Mouse (Mus musculus) ovary, adult 18-20 months (tissue): Measurements from ENCODE around the gene Fbxl13.

Experiments
- DNase-seq: peaks from one replicate; pipeline ENCODE4 v3.0.0; 2022; ENCODE audit warnings: low spot score, mixed read lengths

Gene Fbxl13

GRCm38 (mm10) chr5:21645439-21646132 lies at the start of gene Fbxl13, which contains the start of gene Armc10:
TSS of gene Fbxl13 (minus strand) at chr5:21645634.
TSS of gene Armc10 (plus strand) at chr5:21645813.
- peak; percentile 87 for DNase-seq

DNA sequence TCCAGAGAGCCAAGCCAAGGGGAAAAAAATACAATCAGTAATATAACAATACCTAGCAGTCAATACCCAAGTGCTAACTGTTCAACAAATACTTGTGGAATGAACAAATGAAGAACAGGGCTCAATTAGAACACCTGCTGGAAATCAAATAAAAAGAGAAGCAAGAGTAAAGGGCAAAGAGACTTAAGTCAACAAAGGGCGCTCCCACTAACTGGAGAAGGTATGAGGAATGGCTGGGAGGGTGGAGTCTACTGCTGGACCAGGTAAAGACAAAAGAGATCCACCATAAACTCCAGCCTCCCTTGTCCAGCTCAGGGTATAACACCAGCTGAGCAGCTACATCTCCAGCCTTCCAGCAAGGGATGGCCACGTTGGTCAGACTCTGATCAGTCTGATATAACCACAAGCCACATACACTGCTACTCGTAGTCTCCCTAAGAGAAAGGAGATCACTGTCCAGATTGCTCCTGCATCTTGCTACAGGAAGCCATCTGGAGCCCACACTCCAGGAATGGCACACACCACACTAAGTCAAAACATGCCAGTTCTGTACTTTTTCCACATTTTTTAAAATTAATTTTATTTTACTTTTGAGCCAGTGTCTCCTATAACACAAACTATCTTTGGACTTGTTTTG lies 49.5 kb upstream of the Fbxl13 start:
- no peak for DNase-seq

DNA sequence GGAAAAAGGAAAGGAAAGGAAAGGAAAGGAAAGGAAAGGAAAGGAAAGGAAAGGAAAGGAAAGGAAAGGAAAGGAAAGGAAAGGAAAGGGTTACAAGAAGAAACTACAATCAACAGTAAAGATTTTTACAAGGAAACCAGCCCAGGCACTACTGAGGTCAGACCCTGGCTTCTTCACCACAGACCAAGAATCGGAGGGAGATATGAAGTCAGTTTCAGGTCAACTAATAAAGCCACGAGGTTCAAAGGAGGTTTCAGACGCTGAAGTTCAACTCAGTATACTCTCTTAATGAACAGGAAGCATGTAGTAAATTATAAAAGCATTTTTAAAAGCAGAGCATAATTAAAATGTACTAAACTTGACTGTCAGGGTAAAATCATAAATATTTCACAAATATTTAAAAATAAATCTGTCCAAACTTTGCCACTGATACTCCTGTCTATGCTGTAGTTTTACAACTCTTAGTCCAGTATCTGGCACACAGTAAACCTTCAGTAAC lies 48.0 kb upstream of the Fbxl13 start:
- DNase-seq = no peak

DNA sequence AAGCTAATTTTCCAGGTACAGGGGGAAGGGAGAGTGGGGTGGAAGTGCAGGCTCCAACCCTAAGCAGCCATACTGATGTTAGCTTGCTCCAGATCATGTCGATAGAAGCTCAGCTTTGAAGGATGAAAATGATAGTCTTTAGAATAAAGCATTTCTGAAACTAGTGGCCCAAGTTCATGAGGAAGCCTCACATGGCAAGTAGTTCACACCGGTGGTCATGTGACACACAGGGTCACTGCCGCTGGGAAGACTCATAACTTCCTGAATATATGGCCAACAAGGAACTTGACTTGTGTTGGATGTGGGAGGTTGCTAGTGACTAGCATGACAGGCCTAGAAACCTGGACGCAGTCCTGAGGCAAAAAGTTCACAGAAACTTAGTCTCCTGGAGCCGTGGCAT lies 46.8 kb upstream of the Fbxl13 start:
- no peak for DNase-seq

DNA sequence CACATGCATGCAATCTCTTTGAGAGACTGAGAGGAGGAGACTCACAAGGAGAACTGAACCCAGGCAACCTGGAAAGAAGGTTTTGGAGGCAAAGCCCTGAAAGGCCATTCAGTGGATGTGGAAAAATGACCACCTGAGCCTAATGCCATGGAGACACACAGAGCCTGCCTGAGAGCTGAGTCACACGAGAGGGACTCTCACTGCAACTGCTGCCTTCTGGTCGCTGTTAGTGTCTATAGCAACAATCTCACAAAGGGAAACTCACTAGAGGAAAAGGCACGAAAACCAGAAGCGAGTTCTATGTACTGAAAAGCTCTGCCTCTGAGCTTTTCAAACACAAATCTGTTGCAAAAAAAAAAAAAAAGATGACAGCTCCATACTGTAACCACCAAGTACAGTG lies 41.6 kb upstream of the Fbxl13 start:
- no peak for DNase-seq

DNA sequence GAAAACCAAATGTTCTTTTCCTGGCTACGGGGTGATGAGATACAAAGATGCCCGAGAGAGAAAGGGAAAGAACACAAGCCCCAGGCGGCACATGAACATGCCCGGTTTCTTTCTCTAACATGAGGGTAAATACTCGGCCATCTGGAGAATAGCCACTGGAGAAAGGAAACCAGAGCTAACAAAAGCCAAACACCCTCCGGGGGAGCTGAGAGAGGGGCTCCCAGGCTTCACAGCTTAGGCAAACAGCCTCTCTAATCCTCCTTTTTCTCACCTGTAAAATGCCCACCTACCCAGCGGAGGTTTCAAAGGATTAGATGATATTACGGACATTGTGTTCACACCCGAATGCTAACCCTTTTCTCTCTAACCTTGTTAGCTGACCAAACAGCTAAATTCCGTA lies 39.6 kb upstream of the Fbxl13 start:
- DNase-seq = no peak

GRCm38 (mm10) chr5:21683811-21684210 lies 38.4 kb upstream of the Fbxl13 start:
- no peak for DNase-seq

DNA sequence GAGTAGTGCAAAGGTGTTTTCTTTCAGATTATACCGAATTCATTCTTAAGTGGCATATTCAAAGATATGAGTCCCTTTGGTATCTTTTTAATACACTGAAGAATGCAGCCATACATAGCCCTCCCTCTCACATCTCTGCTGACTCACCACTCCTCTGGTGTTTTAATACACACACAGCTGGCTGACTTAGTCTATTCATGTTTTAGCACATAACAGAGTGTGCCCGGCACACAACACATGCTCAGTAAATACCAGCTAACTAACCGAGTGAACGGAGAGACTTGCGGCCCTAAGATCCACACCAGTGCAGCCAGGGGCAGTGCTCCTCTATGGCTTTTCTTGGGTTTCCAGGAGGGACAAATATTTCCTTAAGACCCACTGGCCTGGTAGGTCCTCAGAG lies 35.5 kb upstream of the Fbxl13 start:
- no peak for DNase-seq

GRCm38 (mm10) chr5:21680029-21680428 lies 34.6 kb upstream of the Fbxl13 start:
- DNase-seq = no peak

- no peak for DNase-seq
Measured at GRCm38 (mm10) chr5:21678363-21678762, 32.9 kb upstream of the Fbxl13 start.

- DNase-seq = no peak
Measured at GRCm38 (mm10) chr5:21677939-21678338, 32.5 kb upstream of the Fbxl13 start.

GRCm38 (mm10) chr5:21675494-21675893 lies 30.1 kb upstream of the Fbxl13 start:
- DNase-seq = no peak

- no peak for DNase-seq
Measured at GRCm38 (mm10) chr5:21675019-21675418, 29.6 kb upstream of the Fbxl13 start.

DNA sequence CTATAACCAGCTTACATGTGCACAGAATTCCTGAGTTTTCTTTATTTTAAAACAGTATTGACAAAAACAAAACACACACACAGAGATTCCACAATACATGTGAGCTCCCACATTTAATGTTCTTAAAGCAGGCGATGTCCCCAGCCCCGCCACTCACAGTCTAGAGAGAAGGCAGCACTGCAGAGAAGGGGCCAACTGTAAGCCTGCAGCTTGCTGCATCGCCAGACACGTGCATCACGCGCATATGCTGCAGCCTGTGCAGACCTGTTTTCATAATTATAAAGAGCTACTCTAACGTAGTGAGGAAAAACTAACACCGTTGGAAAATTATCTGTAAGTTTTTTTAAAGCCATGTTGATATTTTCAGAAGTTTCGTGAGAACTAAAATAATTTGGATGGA lies 28.3 kb upstream of the Fbxl13 start:
- DNase-seq = no peak

GRCm38 (mm10) chr5:21672812-21673635 lies 27.6 kb upstream of the Fbxl13 start:
- DNase-seq = peak; percentile 12

- DNase-seq = no peak
Measured at GRCm38 (mm10) chr5:21669307-21669706, 23.9 kb upstream of the Fbxl13 start.

GRCm38 (mm10) chr5:21667191-21668137 lies 22.0 kb upstream of the Fbxl13 start:
- DNase-seq = no peak

DNA sequence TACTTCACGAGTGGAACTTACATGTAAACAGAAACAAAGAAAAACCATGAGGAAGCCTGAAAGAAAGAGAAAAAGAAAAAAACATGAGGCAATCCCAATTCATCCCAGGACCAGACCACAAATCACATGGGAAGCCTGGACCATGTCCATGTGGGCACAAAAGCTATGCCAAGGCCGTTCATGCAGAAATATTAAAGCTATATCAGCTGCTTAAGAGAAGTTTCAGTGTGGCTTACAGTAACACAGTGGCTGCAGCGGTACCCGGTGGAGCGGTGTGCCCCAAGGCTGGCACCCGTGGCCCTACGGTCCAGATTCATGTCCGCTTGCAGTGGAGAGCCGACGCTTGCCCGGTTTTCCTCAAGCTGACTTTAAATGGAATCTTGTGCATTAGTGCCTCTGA lies 17.6 kb upstream of the Fbxl13 start:
- DNase-seq = peak; percentile 23

DNA sequence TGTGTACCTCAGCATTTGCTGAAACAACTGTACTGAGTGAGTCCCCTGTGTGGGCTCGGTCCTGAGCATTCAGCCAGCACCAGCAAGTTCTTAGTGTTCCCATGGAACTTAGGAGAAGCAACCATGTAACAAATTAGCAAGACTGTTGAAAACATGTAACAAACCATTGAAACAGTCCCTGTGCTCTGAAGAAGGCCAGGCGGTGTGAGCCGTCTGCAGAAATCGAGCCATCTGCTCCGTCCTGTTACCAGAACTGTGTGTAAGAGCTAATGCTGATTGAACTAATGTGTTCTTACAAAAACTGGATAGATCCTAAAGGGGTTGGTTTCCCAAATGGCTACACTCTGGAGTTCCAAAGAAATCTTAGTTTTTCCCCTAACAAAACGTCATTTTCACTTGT lies 15.4 kb upstream of the Fbxl13 start:
- no peak for DNase-seq

DNA sequence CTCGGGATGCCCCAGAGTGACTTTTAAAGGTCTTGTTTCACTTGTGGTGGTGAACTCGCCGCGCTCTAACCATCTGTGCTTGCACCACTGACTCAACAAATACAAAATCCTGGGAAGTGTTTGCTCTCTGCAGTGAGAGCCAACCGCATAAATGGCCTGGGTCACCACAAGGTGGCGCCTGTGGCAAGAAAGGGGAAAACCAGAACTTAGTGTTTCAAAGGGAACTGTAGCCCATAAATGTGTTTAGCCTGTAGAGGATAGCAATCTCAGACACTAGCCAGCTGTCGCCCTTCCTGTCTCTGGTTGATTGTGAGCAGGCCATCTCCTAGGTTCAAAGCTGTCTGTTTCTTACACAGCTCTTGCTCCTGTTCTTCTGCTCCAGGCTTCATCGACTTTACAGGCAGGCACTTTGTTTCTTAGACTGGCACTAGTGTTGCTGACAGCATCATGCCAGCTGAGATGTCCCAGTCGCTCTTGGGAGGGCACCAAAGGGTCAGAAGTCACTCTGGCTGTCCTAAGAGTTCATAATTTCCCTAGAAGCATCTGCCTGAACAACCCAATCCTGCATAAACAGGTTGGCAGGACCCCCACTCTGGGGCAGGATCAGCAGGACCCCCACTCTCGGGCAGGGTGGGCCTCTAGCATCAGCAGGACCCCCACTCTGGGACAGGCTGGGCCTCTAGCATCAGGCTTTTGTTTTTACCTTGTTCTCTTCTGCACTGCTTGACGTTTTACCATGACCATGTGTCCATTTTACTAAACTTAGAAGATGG lies 13.4 kb upstream of the Fbxl13 start:
- peak; percentile 56 for DNase-seq

- DNase-seq = no peak
Measured at GRCm38 (mm10) chr5:21658038-21658437, 12.6 kb upstream of the Fbxl13 start.
